Mouse (Mus musculus): ENCODE results near the gene Tbx4.

GRCm38 (mm10) chr11:85890563-85890845 lies 4.3 kb downstream of the Tbx4 start:
- no peak for TF ChIP-seq CTCF (IDR thresholded peaks at IDR 0.05; ENCODE audit: borderline replicate concordance, insufficient read depth, low read depth, low read length)
- TF ChIP-seq POLR2A (IDR thresholded peaks at IDR 0.05; ENCODE audit: borderline replicate concordance, insufficient read depth, low read length), result no peak
